Mouse (Mus musculus): ENCODE data around the gene Efhc1. TPM values are rescaled to one million over a fixed set of nuclear protein-coding genes. Genes with fewer than 3 reads are reported as not detected.

The Efhc1 gene
- polyA plus RNA-seq (2012; rRNA removed), result 1.1 and 1.8 TPM in 2 replicates

DNA sequence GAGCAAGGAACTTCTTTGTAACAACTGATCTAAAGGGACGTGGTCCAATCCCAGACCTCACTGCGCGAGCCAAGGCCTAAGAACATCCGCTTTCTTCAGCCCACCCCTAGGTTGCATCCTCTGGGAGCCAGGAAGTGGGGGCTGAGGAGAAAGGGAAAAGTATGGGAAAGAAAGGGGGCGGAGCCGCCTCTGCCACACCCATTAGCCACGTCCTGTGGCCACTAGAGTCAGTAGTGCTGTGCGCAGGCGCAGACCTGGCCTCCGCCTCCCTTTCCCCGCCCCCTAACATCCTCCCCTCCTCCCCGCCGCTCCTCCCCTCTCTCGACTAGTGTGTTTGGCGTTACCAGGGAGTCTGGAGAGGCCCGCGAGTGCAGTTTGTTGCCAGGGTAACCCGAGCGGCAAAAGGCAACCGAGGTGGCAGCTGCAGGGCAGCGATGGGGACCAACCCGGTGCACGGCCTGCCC, at the start of gene Efhc1:
Efhc1 (plus strand) TSS at position 327 of the 464 bp plus-strand sequence.

Other genes starting within 250 kb of the Efhc1 start
- gene Il17a, start 220.7 kb upstream of the Efhc1 start, polyA plus RNA-seq (2012; rRNA removed), result not detected in 2 replicates
- 0.26 and 1.0 TPM in 2 replicates for gene Il17f, start 161.0 kb upstream of the Efhc1 start, polyA plus RNA-seq (2012; rRNA removed)
- gene Mcm3, start 131.3 kb upstream of the Efhc1 start, polyA plus RNA-seq (2012; rRNA removed), result 122 and 148 TPM in 2 replicates
- 5.0 and 6.1 TPM in 2 replicates for gene Paqr8, start 61.0 kb upstream of the Efhc1 start, polyA plus RNA-seq (2012; rRNA removed)
- 5.2 and 10.6 TPM in 2 replicates for gene Tram2, start 127.6 kb downstream of the Efhc1 start, polyA plus RNA-seq (2012; rRNA removed)

Measured in central nervous system, embryonic 11.5 days (tissue).